Mouse (Mus musculus) ES-E14 (cell line): ENCODE data around the gene Gjb6.

Experiments
- HCFC1 ChIP-seq: IDR thresholded peaks from 2 replicates; pipeline ENCODE4 v1.6.1; 2012; ENCODE audit warnings: low read length, inconsistent platforms, borderline replicate concordance; ENCODE audit not compliant: insufficient read depth
- ZNF384 ChIP-seq: IDR thresholded peaks from 2 replicates; pipeline ENCODE4 v1.6.1; 2012; ENCODE audit warnings: low read depth, low read length, inconsistent platforms

DNA sequence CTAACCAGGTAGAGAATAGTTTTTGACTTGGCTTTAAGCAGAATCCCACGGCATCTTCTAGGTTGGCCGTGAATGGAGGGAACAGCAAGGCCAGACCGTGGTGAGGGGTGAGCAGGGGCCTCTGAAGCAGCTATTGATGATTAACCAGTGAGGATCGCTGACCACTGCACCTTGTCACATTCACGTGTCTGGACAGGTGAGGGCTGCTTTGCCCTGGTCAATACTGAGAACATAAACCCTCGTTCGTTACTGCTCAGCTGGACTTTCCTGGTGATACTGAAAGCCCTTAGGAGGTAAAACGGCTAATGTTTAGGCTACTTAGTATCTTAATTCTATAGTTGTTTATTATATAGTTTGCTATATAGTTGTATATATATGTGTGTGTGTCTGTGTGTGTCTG lies 26.3 kb downstream of the Gjb6 start:
- TF ChIP-seq HCFC1 (no peak), ZNF384 (no peak)
